Mouse (Mus musculus) testis, adult 2 months (tissue): Measurements from ENCODE around the gene Esyt1.

ENCODE experiments used
- CTCF ChIP-seq: fragments of 200-500 bp; IDR thresholded peaks from 2 replicates; pipeline ENCODE4 v1.5.1; 2012; ENCODE audit warnings: low read depth, mild to moderate bottlenecking, inconsistent platforms, low read length, moderate library complexity; ENCODE audit not compliant: control insufficient read depth, insufficient read depth, insufficient replicate concordance
- POLR2A ChIP-seq: fragments of 200-500 bp; IDR thresholded peaks from 2 replicates; pipeline ENCODE4 v1.6.1; 2012; ENCODE audit warnings: low read depth, mild to moderate bottlenecking, inconsistent platforms, low read length, moderate library complexity; ENCODE audit not compliant: control insufficient read depth

DNA sequence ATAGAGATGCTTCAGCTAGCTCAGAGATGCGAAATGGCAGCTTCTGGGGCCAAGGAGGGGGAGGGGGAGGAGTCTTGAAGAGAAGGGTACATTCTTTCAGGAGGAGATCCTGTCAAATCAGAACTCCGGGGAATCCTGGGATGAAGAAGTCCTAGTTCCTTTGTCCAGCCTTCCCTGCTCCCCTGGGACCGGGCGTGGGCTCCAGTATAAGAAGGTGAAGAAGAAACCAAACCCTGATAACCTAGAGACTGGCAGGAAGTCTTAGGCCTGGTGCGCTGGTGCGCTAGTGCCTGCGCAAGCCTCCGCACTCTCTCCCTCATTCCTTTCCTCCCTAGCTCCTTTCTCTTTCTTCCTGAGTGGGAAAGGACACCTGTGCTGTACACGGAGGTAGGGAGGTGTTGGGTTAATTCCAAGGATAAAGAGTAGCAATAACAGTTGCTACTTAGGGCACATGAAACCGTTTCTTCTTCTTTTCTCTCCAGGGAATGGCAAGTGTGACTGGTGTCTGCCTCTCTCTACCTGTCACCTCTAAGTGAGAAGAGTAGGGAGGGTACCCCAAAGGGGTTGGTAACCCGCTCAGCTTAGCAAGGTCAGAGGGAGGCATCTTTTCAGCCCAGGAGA is 1.4 kb downstream of the Esyt1 start:
- TF ChIP-seq CTCF (no peak), POLR2A (no peak)
